Mouse (Mus musculus): ENCODE measurements around the gene Dner. TPM values are rescaled to one million over a fixed set of nuclear protein-coding genes. Genes with fewer than 3 reads are reported as not detected.

Gene Dner
- polyA plus RNA-seq, 1 experiment from 2014 or later = 0.05 TPM

DNA sequence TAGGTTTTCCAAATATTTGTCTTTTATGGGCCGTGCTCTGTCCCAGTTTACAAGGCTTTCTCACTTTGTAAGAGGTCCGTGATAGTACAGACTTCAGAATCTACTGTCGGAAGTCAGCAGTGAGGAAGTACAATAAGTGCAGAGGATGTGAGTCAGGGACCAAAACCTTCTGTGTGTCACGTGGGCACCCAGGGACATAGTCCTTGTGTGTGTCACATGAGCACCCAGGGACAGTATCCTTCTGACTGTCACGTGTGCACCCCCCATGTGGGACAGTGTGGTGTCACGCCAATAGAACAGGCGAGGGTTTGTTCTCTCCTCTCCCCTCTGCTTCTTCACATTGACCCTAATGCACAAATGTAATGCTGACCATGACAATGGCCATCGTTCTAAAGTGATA lies 134.2 kb downstream of the Dner start:
- H3K9ac ChIP-seq (ENCODE audit: low read depth, low read length) = no peak overlapping the region
- ATAC-seq (ENCODE audit: low read depth) = 0 out of 2 replicates have a peak, but pooled peaks have one; percentile 2
- H3K27me3 ChIP-seq (ENCODE audit: control insufficient read depth, insufficient read depth, low read depth, low read length) = no peaks in the 10 kb centered on the region
- 40% methylated on average over 8 of the region's 8 CpGs for WGBS (ENCODE audit: insufficient replicate concordance)
- H3K36me3 ChIP-seq (ENCODE audit: control insufficient read depth, insufficient read depth) = no peaks in the 10 kb centered on the region
- no peaks in the 10 kb centered on the region for H3K4me1 ChIP-seq (ENCODE audit: control insufficient read depth, low read depth, low read length)
- no peaks in the 10 kb centered on the region for H3K9me3 ChIP-seq (replicated peaks; ENCODE audit: control insufficient read depth, low read length)
- H3K4me2 ChIP-seq (ENCODE audit: low read depth, low read length) = no peak overlapping the region
- H3K4me3 ChIP-seq (ENCODE audit: low read depth, low read length) = no peak overlapping the region
- no peak overlapping the region for H3K27ac ChIP-seq (ENCODE audit: low read length)

DNA sequence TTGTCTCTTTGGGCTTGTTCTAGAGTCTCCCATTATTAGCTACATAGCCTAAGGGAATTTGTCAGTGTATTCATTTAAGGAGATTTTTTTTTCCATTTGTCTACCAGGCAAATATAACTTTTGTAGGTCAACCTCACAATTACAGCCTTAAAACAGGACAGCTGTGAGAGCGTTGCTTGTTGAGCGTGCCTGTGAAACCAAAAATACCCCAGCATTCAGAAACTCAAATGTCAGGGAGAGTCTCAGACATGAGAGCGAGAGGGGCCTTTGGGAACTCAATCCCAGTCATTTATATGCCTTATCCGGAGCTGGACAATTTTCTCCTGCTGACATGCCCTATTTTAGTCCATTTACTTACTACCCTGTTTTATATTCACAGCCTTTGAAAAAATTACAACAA lies 134.6 kb downstream of the Dner start:
- Histone ChIP-seq H3K4me1 (ENCODE audit: control insufficient read depth, low read depth, low read length) (no peaks in the 10 kb centered on the region), H3K4me2 (ENCODE audit: low read depth, low read length) (no peak overlapping the region), H3K27ac (ENCODE audit: low read length) (no peak overlapping the region), H3K36me3 (ENCODE audit: control insufficient read depth, insufficient read depth) (no peaks in the 10 kb centered on the region), H3K9me3 (replicated peaks; ENCODE audit: control insufficient read depth, low read length) (no peaks in the 10 kb centered on the region), H3K9ac (ENCODE audit: low read depth, low read length) (no peak overlapping the region), H3K4me3 (ENCODE audit: low read depth, low read length) (no peak overlapping the region), H3K27me3 (ENCODE audit: control insufficient read depth, insufficient read depth, low read depth, low read length) (no peaks in the 10 kb centered on the region)
- ATAC-seq (ENCODE audit: low read depth) = no peak
- 66% methylated on average over 4 of the region's 4 CpGs for WGBS (ENCODE audit: insufficient replicate concordance)

DNA sequence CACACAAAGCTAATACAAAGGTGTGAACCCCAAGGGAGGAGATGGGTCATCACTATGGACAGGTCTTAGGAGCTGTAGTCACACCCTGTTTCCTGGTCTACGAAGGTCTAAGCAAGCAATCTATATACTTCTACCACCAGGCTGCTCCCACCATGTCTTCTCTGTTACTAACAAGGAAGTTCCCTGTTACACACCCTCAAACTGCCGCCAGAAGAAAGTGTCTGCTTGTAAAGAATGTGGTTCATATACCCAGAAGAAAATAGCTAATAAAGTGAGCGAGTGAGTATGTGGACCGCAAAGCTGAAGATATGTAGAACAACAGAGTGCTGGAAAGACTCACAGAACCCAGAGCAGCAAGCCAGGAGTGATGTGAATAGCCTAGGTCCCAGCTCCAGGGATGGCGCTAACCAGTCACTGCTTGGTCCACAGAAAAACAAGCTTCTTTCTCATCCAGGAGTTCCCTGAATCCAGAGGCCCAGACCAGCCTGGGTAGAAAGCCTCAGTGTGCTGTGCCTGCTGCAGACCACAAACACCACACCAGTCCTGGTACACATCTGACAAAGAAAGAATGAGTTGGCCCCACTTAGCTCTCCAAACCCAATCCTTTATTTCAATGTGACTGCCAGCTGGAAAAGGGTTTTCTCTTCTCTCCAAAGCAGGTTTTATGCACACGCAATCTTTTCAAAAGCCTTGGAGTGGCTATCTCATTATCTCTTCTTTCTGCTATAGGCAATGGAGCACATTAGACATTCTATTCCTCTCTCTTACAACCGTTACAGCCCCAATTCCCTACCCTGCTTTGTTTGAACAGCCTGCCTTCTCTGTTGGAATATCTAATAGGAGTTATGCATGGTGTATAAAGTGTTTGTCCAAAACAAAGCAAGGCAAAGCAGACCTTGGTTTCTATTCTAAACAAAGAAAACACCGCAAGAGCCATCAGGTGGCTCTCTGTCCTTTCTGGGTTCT lies 139.2 kb downstream of the Dner start:
- Histone ChIP-seq H3K4me1 (ENCODE audit: control insufficient read depth, low read depth, low read length) (no peaks in the 10 kb centered on the region), H3K4me3 (ENCODE audit: low read depth, low read length) (no peak overlapping the region), H3K36me3 (ENCODE audit: control insufficient read depth, insufficient read depth) (no peaks in the 10 kb centered on the region), H3K9ac (ENCODE audit: low read depth, low read length) (no peak overlapping the region), H3K4me2 (ENCODE audit: low read depth, low read length) (no peak overlapping the region), H3K9me3 (replicated peaks; ENCODE audit: control insufficient read depth, low read length) (no peaks in the 10 kb centered on the region), H3K27me3 (ENCODE audit: control insufficient read depth, insufficient read depth, low read depth, low read length) (no peaks in the 10 kb centered on the region), H3K27ac (ENCODE audit: low read length) (no peak overlapping the region)
- WGBS (ENCODE audit: insufficient replicate concordance) = 60% methylated on average over 8 of the region's 8 CpGs
- ATAC-seq (ENCODE audit: low read depth) = no peak

DNA sequence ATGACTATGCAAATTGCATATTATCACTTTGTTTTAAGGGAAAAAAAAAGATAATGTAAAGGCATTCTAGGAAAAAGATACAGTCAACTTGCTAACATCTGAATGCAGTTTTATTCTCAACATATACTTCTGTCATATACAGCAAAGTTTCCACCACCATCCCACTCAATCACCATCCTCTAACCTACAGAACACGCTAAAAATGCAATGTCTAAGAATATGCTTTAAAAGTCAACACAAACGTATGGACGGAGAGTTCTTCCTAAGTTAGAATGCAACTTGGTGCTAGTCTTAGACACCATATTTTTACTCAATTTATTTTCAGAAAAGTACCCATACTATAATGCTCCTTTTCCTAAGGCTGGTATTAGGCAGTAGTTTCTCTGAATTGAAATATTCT lies 144.0 kb downstream of the Dner start:
- no peak overlapping the region for H3K4me3 ChIP-seq (ENCODE audit: low read depth, low read length)
- ATAC-seq (ENCODE audit: low read depth) = no peak
- no peak overlapping the region for H3K9ac ChIP-seq (ENCODE audit: low read depth, low read length)
- no peaks in the 10 kb centered on the region for H3K36me3 ChIP-seq (ENCODE audit: control insufficient read depth, insufficient read depth)
- H3K9me3 ChIP-seq (replicated peaks; ENCODE audit: control insufficient read depth, low read length) = no peaks in the 10 kb centered on the region
- H3K27ac ChIP-seq (ENCODE audit: low read length) = no peak overlapping the region
- no peaks in the 10 kb centered on the region for H3K4me1 ChIP-seq (ENCODE audit: control insufficient read depth, low read depth, low read length)
- no peak overlapping the region for H3K4me2 ChIP-seq (ENCODE audit: low read depth, low read length)
- 68% methylated on average over 3 of the region's 3 CpGs for WGBS (ENCODE audit: insufficient replicate concordance)
- H3K27me3 ChIP-seq (ENCODE audit: control insufficient read depth, insufficient read depth, low read depth, low read length) = no peaks in the 10 kb centered on the region

DNA sequence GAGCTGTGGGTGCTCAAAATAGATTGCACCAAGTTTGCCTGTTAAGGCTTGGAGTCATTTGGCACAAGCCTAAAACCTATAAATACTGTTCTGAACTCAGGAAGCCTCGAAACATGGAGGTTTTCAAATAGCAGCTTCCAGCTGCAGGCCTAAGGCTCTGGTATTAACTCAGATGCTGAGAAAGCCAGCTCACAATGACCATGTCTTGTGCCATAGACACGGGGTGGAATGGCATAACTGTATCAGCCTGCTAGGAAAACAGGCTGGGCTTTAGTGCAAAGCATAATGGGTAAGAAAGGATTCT lies 146.0 kb downstream of the Dner start:
- Histone ChIP-seq H3K36me3 (ENCODE audit: control insufficient read depth, insufficient read depth) (no peaks in the 10 kb centered on the region), H3K4me3 (ENCODE audit: low read depth, low read length) (no peak overlapping the region), H3K4me1 (ENCODE audit: control insufficient read depth, low read depth, low read length) (no peaks in the 10 kb centered on the region), H3K27me3 (ENCODE audit: control insufficient read depth, insufficient read depth, low read depth, low read length) (no peaks in the 10 kb centered on the region), H3K4me2 (ENCODE audit: low read depth, low read length) (no peak overlapping the region), H3K27ac (ENCODE audit: low read length) (no peak overlapping the region), H3K9ac (ENCODE audit: low read depth, low read length) (no peak overlapping the region), H3K9me3 (replicated peaks; ENCODE audit: control insufficient read depth, low read length) (no peaks in the 10 kb centered on the region)
- ATAC-seq (ENCODE audit: low read depth) = no peak
- 29% methylated on average over 2 of the region's 2 CpGs for WGBS (ENCODE audit: insufficient replicate concordance)

DNA sequence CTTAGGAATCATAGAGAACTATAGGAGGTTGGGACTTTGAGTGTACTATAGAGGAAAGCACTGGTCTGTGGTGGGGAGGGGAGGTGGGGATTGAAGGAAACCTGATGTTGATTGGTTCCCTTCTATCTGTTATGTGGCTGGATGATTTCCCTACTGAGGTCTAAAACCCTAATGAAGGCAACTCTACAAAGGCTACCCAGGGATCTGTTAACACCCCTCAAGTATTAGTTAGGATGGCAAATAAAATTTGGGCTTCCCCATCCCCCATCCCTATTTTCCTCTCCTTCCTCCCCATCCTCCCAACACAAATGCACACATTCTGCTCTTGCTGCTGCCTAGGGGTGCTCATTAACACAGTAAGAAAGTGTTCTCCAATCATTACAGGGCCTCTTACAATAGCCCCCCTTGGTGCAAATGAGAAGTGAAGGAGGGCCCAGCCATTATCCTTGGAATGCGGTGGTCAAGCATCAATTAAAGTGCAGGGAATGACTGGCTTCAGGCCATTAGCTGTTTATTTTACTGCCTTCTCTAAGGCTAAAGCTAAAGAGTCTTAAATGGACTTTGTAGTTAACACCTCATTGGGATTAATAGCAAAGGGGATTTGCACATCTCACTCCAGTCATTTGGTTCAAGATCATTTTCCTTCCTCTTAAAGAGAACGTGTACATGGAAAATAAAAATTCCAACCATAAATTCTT lies 146.5 kb downstream of the Dner start:
- H3K27me3 ChIP-seq (ENCODE audit: control insufficient read depth, insufficient read depth, low read depth, low read length) = no peaks in the 10 kb centered on the region
- ATAC-seq (ENCODE audit: low read depth) = no peak
- no peaks in the 10 kb centered on the region for H3K36me3 ChIP-seq (ENCODE audit: control insufficient read depth, insufficient read depth)
- no peak overlapping the region for H3K27ac ChIP-seq (ENCODE audit: low read length)
- WGBS (ENCODE audit: insufficient replicate concordance) = 19% methylated on average over 2 of the region's 2 CpGs
- no peak overlapping the region for H3K4me3 ChIP-seq (ENCODE audit: low read depth, low read length)
- H3K9me3 ChIP-seq (replicated peaks; ENCODE audit: control insufficient read depth, low read length) = no peaks in the 10 kb centered on the region
- H3K9ac ChIP-seq (ENCODE audit: low read depth, low read length) = no peak overlapping the region
- no peak overlapping the region for H3K4me2 ChIP-seq (ENCODE audit: low read depth, low read length)
- no peaks in the 10 kb centered on the region for H3K4me1 ChIP-seq (ENCODE audit: control insufficient read depth, low read depth, low read length)

DNA sequence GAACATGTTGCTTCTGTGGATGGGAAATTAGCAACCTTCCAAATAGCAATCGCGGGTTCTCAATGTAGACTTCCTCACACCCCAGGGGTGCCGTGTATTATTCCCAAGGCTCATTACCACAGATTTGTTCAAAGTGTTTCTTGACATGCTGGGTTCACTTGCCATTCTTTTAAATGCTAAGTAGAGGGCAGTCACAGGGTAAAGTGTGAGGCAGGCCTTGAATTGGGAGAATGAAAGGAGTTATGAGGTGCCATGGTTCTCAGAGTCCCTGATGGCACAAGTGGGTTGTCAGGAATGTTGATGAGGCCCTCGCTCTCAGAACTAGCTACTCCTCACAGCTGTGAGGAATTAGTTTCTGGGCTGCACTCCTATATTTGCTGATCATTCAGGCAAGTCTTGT lies 160.0 kb downstream of the Dner start:
- H3K27ac ChIP-seq (ENCODE audit: low read length) = no peak overlapping the region
- H3K4me3 ChIP-seq (ENCODE audit: low read depth, low read length) = no peak overlapping the region
- no peak overlapping the region for H3K4me2 ChIP-seq (ENCODE audit: low read depth, low read length)
- H3K9me3 ChIP-seq (replicated peaks; ENCODE audit: control insufficient read depth, low read length) = no peaks in the 10 kb centered on the region
- H3K36me3 ChIP-seq (ENCODE audit: control insufficient read depth, insufficient read depth) = no peaks in the 10 kb centered on the region
- no peak for ATAC-seq (ENCODE audit: low read depth)
- no peak overlapping the region for H3K9ac ChIP-seq (ENCODE audit: low read depth, low read length)
- 55% methylated on average over 4 of the region's 4 CpGs for WGBS (ENCODE audit: insufficient replicate concordance)
- H3K27me3 ChIP-seq (ENCODE audit: control insufficient read depth, insufficient read depth, low read depth, low read length) = no peaks in the 10 kb centered on the region
- no peaks in the 10 kb centered on the region for H3K4me1 ChIP-seq (ENCODE audit: control insufficient read depth, low read depth, low read length)

DNA sequence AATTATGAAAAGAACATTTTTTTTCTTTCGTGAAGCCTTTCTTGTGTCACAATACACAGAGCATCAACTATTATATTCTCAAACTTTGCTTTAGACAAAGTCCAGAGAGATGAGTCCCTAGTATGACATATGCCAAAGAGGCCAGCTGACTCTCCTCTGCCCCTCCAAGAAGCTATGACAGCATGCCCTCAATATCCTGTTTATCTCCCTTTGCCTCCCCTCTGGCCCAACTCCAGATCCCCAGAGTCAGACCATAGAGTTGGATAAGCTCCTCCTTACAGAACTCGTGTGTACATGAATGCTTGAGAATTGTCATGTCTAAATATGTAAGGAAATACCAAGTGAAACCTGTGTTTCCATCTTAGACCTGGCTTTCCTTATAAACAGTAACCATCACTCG lies 170.5 kb downstream of the Dner start:
- Histone ChIP-seq H3K4me1 (ENCODE audit: control insufficient read depth, low read depth, low read length) (no peaks in the 10 kb centered on the region), H3K27ac (ENCODE audit: low read length) (no peak overlapping the region), H3K4me2 (ENCODE audit: low read depth, low read length) (no peak overlapping the region), H3K9ac (ENCODE audit: low read depth, low read length) (no peak overlapping the region), H3K9me3 (replicated peaks; ENCODE audit: control insufficient read depth, low read length) (no peaks in the 10 kb centered on the region), H3K27me3 (ENCODE audit: control insufficient read depth, insufficient read depth, low read depth, low read length) (no peaks in the 10 kb centered on the region), H3K4me3 (ENCODE audit: low read depth, low read length) (no peak overlapping the region), H3K36me3 (ENCODE audit: control insufficient read depth, insufficient read depth) (no peaks in the 10 kb centered on the region)
- ATAC-seq (ENCODE audit: low read depth) = no peak
- WGBS (ENCODE audit: insufficient replicate concordance) = 54% methylated on average over 3 of the region's 3 CpGs

DNA sequence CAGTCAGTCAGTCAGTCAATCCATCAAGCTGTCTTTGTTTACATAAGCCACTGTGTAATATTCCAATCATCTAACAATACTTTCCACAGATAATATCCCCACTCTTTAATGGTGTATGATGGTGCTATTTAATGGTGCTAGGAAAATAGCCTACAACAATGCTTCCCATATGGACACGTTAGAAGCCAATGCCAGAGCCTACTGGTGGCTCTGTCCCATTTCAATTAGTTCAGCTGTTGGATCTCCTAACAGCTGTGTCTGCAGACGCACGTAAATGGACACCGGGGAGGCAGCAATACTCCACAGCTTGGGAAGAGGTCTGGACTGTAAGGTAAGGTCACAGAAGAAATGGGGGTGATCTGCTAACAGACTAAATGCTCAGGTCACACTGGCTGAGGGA lies 171.6 kb downstream of the Dner start:
- Histone ChIP-seq H3K27me3 (ENCODE audit: control insufficient read depth, insufficient read depth, low read depth, low read length) (no peaks in the 10 kb centered on the region), H3K27ac (ENCODE audit: low read length) (no peak overlapping the region), H3K4me1 (ENCODE audit: control insufficient read depth, low read depth, low read length) (no peaks in the 10 kb centered on the region), H3K9ac (ENCODE audit: low read depth, low read length) (no peak overlapping the region), H3K4me3 (ENCODE audit: low read depth, low read length) (no peak overlapping the region), H3K36me3 (ENCODE audit: control insufficient read depth, insufficient read depth) (no peaks in the 10 kb centered on the region), H3K9me3 (replicated peaks; ENCODE audit: control insufficient read depth, low read length) (no peaks in the 10 kb centered on the region), H3K4me2 (ENCODE audit: low read depth, low read length) (no peak overlapping the region)
- 64% methylated on average over 4 of the region's 4 CpGs for WGBS (ENCODE audit: insufficient replicate concordance)
- no peak for ATAC-seq (ENCODE audit: low read depth)

All from liver, embryonic 16.5 days (tissue).